Mouse (Mus musculus) A20 (cell line): ENCODE measurements around the gene Gm5447.

Experiments used
- DNase-seq: peaks from one replicate; pipeline ENCODE4 v3.0.0-alpha.2; 2011; ENCODE audit warnings: low read depth, low spot score

Gm5447 gene

GRCm38 (mm10) chr13:30985598-30986466, 11.8 kb downstream of the Gm5447 start:
- DNase-seq: no peak

- DNase-seq: no peak
Observed at GRCm38 (mm10) chr13:30986934-30987455, 13.0 kb downstream of the Gm5447 start.

GRCm38 (mm10) chr13:30987686-30988085, 13.7 kb downstream of the Gm5447 start:
- DNase-seq: no peak

- DNase-seq: no peak
Observed at GRCm38 (mm10) chr13:30989710-30990109, 15.7 kb downstream of the Gm5447 start.

- DNase-seq: no peak
Observed at GRCm38 (mm10) chr13:30990233-30990632, 16.2 kb downstream of the Gm5447 start.

- DNase-seq: peak; percentile 61
Observed at GRCm38 (mm10) chr13:30993819-30994218, 19.8 kb downstream of the Gm5447 start.

GRCm38 (mm10) chr13:30994249-30994858, 20.4 kb downstream of the Gm5447 start:
- DNase-seq: no peak

- no peak for DNase-seq
Observed at GRCm38 (mm10) chr13:30997526-30998253, 23.7 kb downstream of the Gm5447 start.

GRCm38 (mm10) chr13:30999799-31000198, 25.8 kb downstream of the Gm5447 start:
- no peak for DNase-seq

- no peak for DNase-seq
Observed at GRCm38 (mm10) chr13:31004458-31004857, 30.5 kb downstream of the Gm5447 start.

- DNase-seq: no peak
Observed at GRCm38 (mm10) chr13:31004995-31005394, 31.0 kb downstream of the Gm5447 start.

GRCm38 (mm10) chr13:31017545-31017944, 43.5 kb downstream of the Gm5447 start:
- DNase-seq: no peak

- DNase-seq: no peak
Observed at GRCm38 (mm10) chr13:31021514-31021913, 47.5 kb downstream of the Gm5447 start.

GRCm38 (mm10) chr13:31021927-31022326, 47.9 kb downstream of the Gm5447 start:
- DNase-seq: no peak

GRCm38 (mm10) chr13:31023664-31024063, 49.7 kb downstream of the Gm5447 start:
- DNase-seq: no peak
